Mouse (Mus musculus): Measurements from ENCODE around the gene Rarb.

DNA sequence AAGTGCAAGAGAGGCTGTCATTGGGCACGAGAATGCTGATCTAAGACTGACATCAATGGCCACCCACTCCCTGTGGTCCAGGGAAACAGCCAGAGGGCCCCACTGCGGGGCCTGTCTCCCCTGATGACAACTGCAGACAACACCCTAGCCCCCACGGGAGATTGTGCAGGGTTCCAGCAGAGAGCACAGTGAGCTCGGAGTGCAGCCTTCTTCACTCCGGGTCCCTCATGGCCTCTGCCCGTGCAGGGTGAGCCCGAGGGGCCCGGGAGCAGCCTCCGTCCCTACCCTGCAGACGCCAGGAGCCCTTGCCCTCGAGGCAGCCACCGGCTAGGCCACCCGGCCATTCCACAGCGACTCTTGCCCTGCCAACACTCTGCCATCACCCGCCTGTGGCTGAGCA lies 95.0 kb downstream of the Rarb start:
- TF ChIP-seq CTCF (IDR thresholded peaks at IDR 0.05; ENCODE audit: extremely low read depth, insufficient read depth, insufficient read length, insufficient replicate concordance): no peak
- no peak for TF ChIP-seq POLR2A (IDR thresholded peaks at IDR 0.05; ENCODE audit: low read depth, low read length)

Measured in spleen, adult 2 months (tissue).